Mouse (Mus musculus) CH12.LX (cell line): ENCODE measurements around the gene Osgep. TPM values are rescaled to one million over a fixed set of nuclear protein-coding genes. Genes with fewer than 3 reads are reported as not detected.
"Not testable (repeated sequence)": the region's sequence is repeated elsewhere in the genome, so short reads cannot be mapped to it uniquely, and the experiment has no call there.

Experiments
- DNase-seq: peaks from one replicate; pipeline ENCODE4 v3.0.0-alpha.2; 2013; ENCODE audit errors: extremely low read depth
- H3K27ac ChIP-seq: 2 replicates; pipeline ENCODE4 v1.5.1; 2012; ENCODE audit warnings: low read depth, mild to moderate bottlenecking, control low read depth, moderate library complexity; ENCODE audit not compliant: insufficient read depth
- H3K27me3 ChIP-seq: replicated peaks from 2 replicates; pipeline ENCODE3; 2012; ENCODE audit warnings: inconsistent platforms
- H3K36me3 ChIP-seq, 2 experiments: replicated peaks in 1 of 2; 2 replicates each; pipeline versions ENCODE3 to v1.6.1; 2012; ENCODE audit warnings: inconsistent platforms in 1 of 2, low read length in 1 of 2, mild to moderate bottlenecking in 1 of 2, mixed read lengths in 1 of 2, moderate library complexity in 1 of 2; ENCODE audit not compliant: control insufficient read depth in 1 of 2, insufficient read depth in 1 of 2
- H3K4me1 ChIP-seq, 2 experiments: 2 replicates each; pipeline ENCODE4 v1.6.1; 2012; ENCODE audit warnings: inconsistent platforms in 1 of 2, moderate library complexity in 1 of 2; ENCODE audit not compliant: insufficient read depth in 2 of 2, control insufficient read depth in 1 of 2
- H3K4me2 ChIP-seq: 2 replicates; pipeline ENCODE4 v1.6.1; 2012; ENCODE audit warnings: low read depth, mild to moderate bottlenecking, control low read depth; ENCODE audit not compliant: poor library complexity, insufficient read depth, severe bottlenecking
- H3K4me3 ChIP-seq, 3 experiments: fragments of 150-350 bp in 1 of 3; sonication (generic) in 1 of 3; replicated peaks in 1 of 3; 2 replicates each; pipeline versions ENCODE3 to v1.5.1; 2011 to 2012; ENCODE audit warnings: low read depth in 2 of 3, low read length in 2 of 3, mild to moderate bottlenecking in 2 of 3, moderate library complexity in 2 of 3, control low read depth in 1 of 3, improper control_type of control experiment in 1 of 3, inconsistent platforms in 1 of 3, mixed read lengths in 1 of 3; ENCODE audit not compliant: poor library complexity in 1 of 3
- H3K79me2 ChIP-seq: replicated peaks from 2 replicates; pipeline ENCODE4 v1.6.1; 2012; ENCODE audit warnings: mild to moderate bottlenecking, moderate library complexity; ENCODE audit not compliant: control insufficient read depth, poor library complexity, insufficient read depth, severe bottlenecking; ENCODE audit errors: extremely low read depth
- H3K9ac ChIP-seq: 2 replicates; pipeline ENCODE4 v1.6.1; 2012; ENCODE audit warnings: low read depth, mild to moderate bottlenecking, control low read depth, moderate library complexity; ENCODE audit not compliant: insufficient read depth
- H3K9me3 ChIP-seq: replicated peaks from 2 replicates; pipeline ENCODE3; 2012; ENCODE audit warnings: low read length, inconsistent platforms, mixed read lengths
- CHD1 ChIP-seq: IDR thresholded peaks from 2 replicates; pipeline ENCODE4 v1.6.1; 2012; ENCODE audit warnings: low read depth, low read length, improper control_type of control experiment, inconsistent platforms
- CTCF ChIP-seq, 2 experiments: IDR thresholded peaks in 1 of 2; conservative IDR thresholded peaks in 1 of 2; 2 replicates each; pipeline ENCODE4 v1.5.1; 2011 to 2012; ENCODE audit warnings: low read depth in 2 of 2, low read length in 2 of 2, improper control_type of control experiment in 1 of 2, inconsistent platforms in 1 of 2, mild to moderate bottlenecking in 1 of 2, moderate library complexity in 1 of 2
- E2F4 ChIP-seq: IDR thresholded peaks from 2 replicates; pipeline ENCODE4 v1.6.1; 2011; ENCODE audit warnings: low read depth, low read length, improper control_type of control experiment; ENCODE audit not compliant: insufficient replicate concordance
- ELF1 ChIP-seq: IDR thresholded peaks from 2 replicates; pipeline ENCODE4 v1.6.1; 2014; ENCODE audit warnings: low read depth, mild to moderate bottlenecking, inconsistent platforms, low read length, improper control_type of control experiment
- HCFC1 ChIP-seq: IDR thresholded peaks from 2 replicates; pipeline ENCODE4 v1.6.1; 2012; ENCODE audit warnings: low read depth, mild to moderate bottlenecking, inconsistent platforms, low read length, improper control_type of control experiment
- IRF4 ChIP-seq: IDR thresholded peaks from 2 replicates; pipeline ENCODE4 v1.6.1; 2014; ENCODE audit warnings: low read depth, mild to moderate bottlenecking, inconsistent platforms, low read length, improper control_type of control experiment
- KAT2A ChIP-seq: IDR thresholded peaks from 2 replicates; pipeline ENCODE4 v1.6.1; 2012; ENCODE audit warnings: low read length, improper control_type of control experiment, inconsistent platforms; ENCODE audit not compliant: insufficient replicate concordance
- MAZ ChIP-seq: IDR thresholded peaks from 2 replicates; pipeline ENCODE4 v1.6.1; 2012; ENCODE audit warnings: low read depth, mild to moderate bottlenecking, inconsistent platforms, low read length, improper control_type of control experiment, moderate library complexity
- MEF2A ChIP-seq: IDR thresholded peaks from 2 replicates; pipeline ENCODE4 v1.6.1; 2014; ENCODE audit warnings: low read depth, mild to moderate bottlenecking, inconsistent platforms, low read length, improper control_type of control experiment, borderline replicate concordance
- MXI1 ChIP-seq: IDR thresholded peaks from 2 replicates; pipeline ENCODE4 v1.6.1; 2011; ENCODE audit warnings: mild to moderate bottlenecking, low read depth, low read length, improper control_type of control experiment
- MYC ChIP-seq: IDR thresholded peaks from 2 replicates; pipeline ENCODE4 v1.6.1; 2011; ENCODE audit warnings: low read depth, mild to moderate bottlenecking, improper control_type of control experiment, low read length
- RAD21 ChIP-seq: IDR thresholded peaks from 2 replicates; pipeline ENCODE4 v1.6.1; 2011; ENCODE audit warnings: low read depth, mild to moderate bottlenecking, low read length, improper control_type of control experiment, moderate library complexity
- SMC3 ChIP-seq: IDR thresholded peaks from 2 replicates; pipeline ENCODE4 v1.6.1; 2011; ENCODE audit warnings: low read depth, low read length, improper control_type of control experiment
- UBTF ChIP-seq: IDR thresholded peaks from 2 replicates; pipeline ENCODE4 v1.6.1; 2012; ENCODE audit warnings: low read depth, mild to moderate bottlenecking, inconsistent platforms, low read length, improper control_type of control experiment, moderate library complexity
- USF2 ChIP-seq: conservative IDR thresholded peaks from 2 replicates; pipeline ENCODE4 v1.6.1; 2011; ENCODE audit warnings: low read depth, low read length, improper control_type of control experiment
- ZC3H11A ChIP-seq: IDR thresholded peaks from 2 replicates; pipeline ENCODE4 v1.6.1; 2012; ENCODE audit warnings: low read depth, mild to moderate bottlenecking, inconsistent platforms, low read length, improper control_type of control experiment
- ZMIZ1 ChIP-seq: IDR thresholded peaks from 2 replicates; pipeline ENCODE4 v1.6.1; 2012; ENCODE audit warnings: low read depth, mild to moderate bottlenecking, inconsistent platforms, low read length, improper control_type of control experiment
- ZNF384 ChIP-seq: IDR thresholded peaks from 2 replicates; pipeline ENCODE4 v1.6.1; 2012; ENCODE audit warnings: low read depth, low read length, improper control_type of control experiment, inconsistent platforms
- dilution Hi-C: fragments of 300-500 bp; cut with MboI; formaldehyde crosslinking; loops from 2 replicates; pipeline ENCODE4 v1.14.3; 2020; ENCODE audit warnings: low sequenced_read_pairs; ENCODE audit not compliant: extremely low pct_unique_long_range_greater_than_20kb, extremely low pct_ligation_motif_present
- in situ Hi-C: fragments of 300-500 bp; cut with MboI; formaldehyde crosslinking; loops from 3 replicates; pipeline ENCODE4 v1.14.3; 2019; ENCODE audit warnings: low sequenced_read_pairs, low pct_ligation_motif_present, low pct_unique_long_range_greater_than_20kb, mixed read lengths
- polyA plus RNA-seq: library from polyadenylated mRNA; unstranded; fragments of >175 nt; gene quantifications from 2 replicates; pipeline ENCODE4 v1.2.1, GENCODE M21; 2012; ENCODE audit warnings: low read depth; ENCODE audit not compliant: insufficient read length
- total RNA-seq, 2 experiments: library from RNA; depleted of rRNA; stranded (reverse); fragments of 300-350 nt in 1 of 2; fragments of >200 nt in 1 of 2; gene quantifications; 2 replicates each; pipeline ENCODE4 v1.2.3; 2012 to 2014

The Osgep gene
- total and polyA plus RNA-seq, 3 experiments, result 41.7 to 88.7 (median 48.4) TPM

GRCm38 (mm10) chr14:50866966-50867365 is 57.7 kb downstream of the Osgep start:
- in situ Hi-C loops, result no loop called here

DNA sequence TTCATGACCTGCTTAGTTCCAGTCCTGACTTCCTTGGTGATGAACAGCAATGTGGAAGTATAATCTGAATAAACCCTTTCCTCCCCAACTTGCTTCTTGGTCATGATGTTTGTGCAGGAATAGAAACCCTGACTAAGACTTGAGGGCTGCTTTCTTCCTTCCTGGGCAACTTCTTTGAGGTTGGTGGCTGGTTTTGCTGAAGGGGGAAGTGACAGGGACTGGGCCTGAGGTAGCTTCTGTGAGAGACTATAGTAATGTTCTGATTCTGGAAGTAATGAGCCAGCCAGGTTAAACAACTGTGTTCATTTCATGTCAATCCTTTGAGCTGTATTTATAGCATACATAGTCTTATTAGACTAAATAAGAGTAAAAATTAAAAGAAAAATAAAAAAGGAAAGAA is 59.7 kb downstream of the Osgep start:
- dilution Hi-C loops, in situ Hi-C loops: not testable (repeated sequence)

More at GRCm38 (mm10) chr14:50866966-50867365, 57.7 kb downstream of the Osgep start:
- TF ChIP-seq ZC3H11A (no peak), HCFC1 (no peak), RAD21 (no peak), CHD1 (no peak), UBTF (no peak), KAT2A (no peak), SMC3 (no peak), USF2 (no peak), CTCF (conservative IDR thresholded peaks at IDR 0.05 in 1 of 2, IDR thresholded peaks at IDR 0.05 in 1 of 2; ENCODE audit: low read depth in 2 of 2, low read length in 2 of 2) (no peak), IRF4 (no peak), ELF1 (no peak), MYC (no peak), MXI1 (no peak), MAZ (no peak), E2F4 (no peak), ZMIZ1 (no peak), MEF2A (no peak), ZNF384 (no peak)
- peaks cover 0 to 29% of the 10 kb centered on the region in 2 experiments; a peak in 2 of 4 replicates for H3K4me1 ChIP-seq
- no peak overlapping the region for H3K9ac ChIP-seq
- no peaks in the 10 kb centered on the region; the same call in 1 of the 2 replicates for H3K79me2 ChIP-seq
- H3K36me3 ChIP-seq, result peaks cover 21 to 47% of the 10 kb centered on the region in 2 experiments
- H3K9me3 ChIP-seq, result peaks cover 4% of the 10 kb centered on the region
- no peak for DNase-seq
- no peak overlapping the region for H3K27ac ChIP-seq
- H3K27me3 ChIP-seq, result no peaks in the 10 kb centered on the region
- H3K4me3 ChIP-seq, result no peak overlapping the region
- dilution Hi-C loops, result no loop called here
- H3K4me2 ChIP-seq, result no peak overlapping the region

More for the DNA sequence above, 59.7 kb downstream of the Osgep start:
- DNase-seq, H3K27ac ChIP-seq, H3K9me3 ChIP-seq, H3K4me3 ChIP-seq, H3K27me3 ChIP-seq, H3K9ac ChIP-seq, H3K4me2 ChIP-seq, H3K79me2 ChIP-seq: not testable (repeated sequence)
- peaks cover 0 to 21% of the 10 kb centered on the region in 2 experiments; a peak in 2 of 4 replicates for H3K4me1 ChIP-seq
- H3K36me3 ChIP-seq, result peaks cover 29 to 62% of the 10 kb centered on the region in 2 experiments
